Mouse (Mus musculus): ENCODE measurements at regions not wholly inside any gene's neighbourhood (a gene's known extent, or its start where the extent isn't known, plus 50 kb on each side); places are given as distances from the start of the nearest gene placed in this dataset.

- no peak for DNase-seq (ENCODE audit: low spot score in 2 of 2)
Observed at GRCm38 (mm10) chr9:26383996-26384395, 349.5 kb upstream of the B3gat1 start.

GRCm38 (mm10) chr9:26398635-26399034 lies 334.9 kb upstream of the B3gat1 start:
- DNase-seq (ENCODE audit: low spot score in 2 of 2): no peak

GRCm38 (mm10) chr9:26422897-26423823 lies 310.4 kb upstream of the B3gat1 start:
- DNase-seq (ENCODE audit: low spot score in 2 of 2): no peak

- DNase-seq (ENCODE audit: low spot score in 2 of 2): no peak
Observed at GRCm38 (mm10) chr9:26435507-26435906, 298.0 kb upstream of the B3gat1 start.

- DNase-seq (ENCODE audit: low spot score in 2 of 2): no peak
Observed at GRCm38 (mm10) chr9:26437244-26437643, 296.3 kb upstream of the B3gat1 start.

GRCm38 (mm10) chr9:26453924-26454323 lies 279.6 kb upstream of the B3gat1 start:
- DNase-seq (ENCODE audit: low spot score in 2 of 2): peak in 1 of 2 experiments; percentile 9

- no peak for DNase-seq (ENCODE audit: low spot score in 2 of 2)
Observed at GRCm38 (mm10) chr9:26461081-26461480, 272.4 kb upstream of the B3gat1 start.

- DNase-seq (ENCODE audit: low spot score in 2 of 2): no peak
Observed at GRCm38 (mm10) chr9:26470694-26471392, 262.7 kb upstream of the B3gat1 start.

GRCm38 (mm10) chr9:26476341-26476740 lies 257.2 kb upstream of the B3gat1 start:
- DNase-seq (ENCODE audit: low spot score in 2 of 2): no peak

GRCm38 (mm10) chr9:26480881-26481280 lies 252.6 kb upstream of the B3gat1 start:
- no peak for DNase-seq (ENCODE audit: low spot score in 2 of 2)

- no peak for DNase-seq (ENCODE audit: low spot score in 2 of 2)
Observed at GRCm38 (mm10) chr9:26481890-26482289, 251.6 kb upstream of the B3gat1 start.

- DNase-seq (ENCODE audit: low spot score in 2 of 2): no peak
Observed at GRCm38 (mm10) chr9:26493740-26494139, 239.8 kb upstream of the B3gat1 start.

GRCm38 (mm10) chr9:26502027-26502426 lies 231.5 kb upstream of the B3gat1 start:
- DNase-seq (ENCODE audit: low spot score in 2 of 2): no peak

GRCm38 (mm10) chr9:26505941-26506340 lies 227.6 kb upstream of the B3gat1 start:
- DNase-seq (ENCODE audit: low spot score in 2 of 2): no peak

- DNase-seq (ENCODE audit: low spot score in 2 of 2): no peak
Observed at GRCm38 (mm10) chr9:26518651-26519050, 214.9 kb upstream of the B3gat1 start.

- no peak for DNase-seq (ENCODE audit: low spot score in 2 of 2)
Observed at GRCm38 (mm10) chr9:26519581-26520501, 213.7 kb upstream of the B3gat1 start.

GRCm38 (mm10) chr9:26524089-26524488 lies 209.4 kb upstream of the B3gat1 start:
- no peak for DNase-seq (ENCODE audit: low spot score in 2 of 2)

- no peak for DNase-seq (ENCODE audit: low spot score in 2 of 2)
Observed at GRCm38 (mm10) chr9:26528761-26529160, 204.8 kb upstream of the B3gat1 start.

GRCm38 (mm10) chr9:26539042-26539441 lies 194.5 kb upstream of the B3gat1 start:
- no peak for DNase-seq (ENCODE audit: low spot score in 2 of 2)

GRCm38 (mm10) chr9:26548328-26548922 lies 185.1 kb upstream of the B3gat1 start:
- no peak for DNase-seq (ENCODE audit: low spot score in 2 of 2)

- DNase-seq (ENCODE audit: low spot score in 2 of 2): no peak
Observed at GRCm38 (mm10) chr9:26549118-26549517, 184.4 kb upstream of the B3gat1 start.
